Mouse (Mus musculus) T-helper 1 cell (primary cell): ENCODE results near the gene Ifnb1.
"Not testable (repeated sequence)": the region's sequence is repeated elsewhere in the genome, so short reads cannot be mapped to it uniquely, and the experiment has no call there.

Experiments
- in situ Hi-C: fragments of 300-600 bp; cut with MboI, MseI; formaldehyde crosslinking; loops from one replicate; pipeline ENCODE4 v1.15.1; 2025; ENCODE audit warnings: high pct_unique_total_duplicates

The Ifnb1 gene

DNA sequence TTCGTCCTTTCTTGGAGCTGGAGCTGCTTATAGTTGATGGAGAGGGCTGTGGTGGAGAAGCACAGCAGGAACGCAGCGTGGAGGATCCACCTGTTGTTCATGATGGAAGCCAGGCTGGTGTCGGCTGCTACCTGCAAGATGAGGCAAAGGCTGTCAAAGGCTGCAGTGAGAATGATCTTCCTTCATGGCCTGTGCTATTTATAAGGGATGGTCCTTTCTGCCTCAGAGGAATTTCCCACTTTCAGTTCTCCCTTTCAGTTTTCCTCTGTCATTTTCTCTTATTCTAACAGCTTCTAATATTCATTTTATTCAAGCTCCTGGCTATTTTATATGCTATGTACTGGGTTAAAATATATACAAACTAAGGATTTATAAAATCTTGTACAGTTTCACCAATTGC is at the start of gene Ifnb1:
Gene Ifnb1 (minus strand): TSS at position 101 of the 400 bp plus-strand sequence.
- in situ Hi-C loops, result no loop called here

DNA sequence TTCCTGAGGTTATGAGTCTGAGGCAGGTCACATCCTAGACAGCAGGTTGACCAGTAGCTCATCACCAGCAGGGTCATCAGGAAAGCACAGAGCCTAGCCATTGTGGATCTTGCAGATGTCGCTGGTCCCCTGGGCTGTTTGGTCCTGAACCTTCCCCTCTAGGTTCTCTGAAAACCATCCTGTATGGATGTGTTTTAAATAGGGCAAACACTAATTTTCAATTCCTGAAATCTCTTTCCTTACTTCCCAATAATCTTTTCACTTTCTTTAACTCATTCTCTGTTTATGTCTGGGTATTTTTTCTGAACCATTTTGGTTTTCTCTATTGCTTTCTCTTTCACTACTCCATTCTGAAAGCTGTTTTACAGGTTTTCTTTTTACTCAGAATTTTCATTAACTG is 49.1 kb upstream of the Ifnb1 start, which contains the start of gene Ifna14:
Gene Ifna14 (minus strand): TSS at position 101 of the 400 bp plus-strand sequence.
- in situ Hi-C loops, result no loop called here

DNA sequence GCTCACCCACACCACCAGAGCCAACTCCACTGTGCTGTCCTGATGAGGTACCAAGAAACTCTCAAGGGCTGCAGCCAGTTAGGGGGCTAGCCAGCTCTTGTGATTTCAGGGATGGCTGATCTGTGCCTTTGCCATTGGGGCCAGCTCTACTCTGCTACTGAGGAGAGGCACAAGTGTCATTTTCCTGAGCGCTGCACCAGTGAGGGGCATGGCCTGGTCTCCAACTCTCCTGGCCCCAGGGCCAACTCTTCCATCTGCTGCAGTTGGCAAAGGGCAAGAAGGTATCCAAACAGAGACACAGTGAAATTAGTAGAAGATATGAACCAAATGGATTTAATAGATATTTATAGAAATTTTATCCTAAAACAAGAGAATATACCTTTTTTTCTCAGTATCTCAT is 39.2 kb upstream of the Ifnb1 start:
- in situ Hi-C loops, result no loop called here

DNA sequence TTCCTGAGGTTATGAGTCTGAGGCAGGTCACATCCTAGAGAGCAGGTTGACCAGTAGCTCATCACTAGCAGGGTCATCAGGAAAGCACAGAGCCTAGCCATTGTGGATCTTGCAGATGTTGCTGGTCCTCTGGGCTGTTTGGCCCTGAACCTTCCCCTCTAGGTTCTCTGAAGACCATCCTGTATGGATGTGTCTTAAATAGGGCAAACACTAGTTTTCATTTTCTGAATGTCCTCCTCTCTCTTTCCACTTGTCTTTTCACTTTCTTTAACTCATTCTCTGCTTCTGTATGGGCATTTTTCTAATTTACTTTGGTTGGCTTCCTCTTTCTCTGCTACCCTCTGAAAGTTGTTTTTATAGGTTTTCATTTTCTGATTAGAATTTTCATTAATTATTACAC is 35.6 kb upstream of the Ifnb1 start, which contains the start of gene Ifna15:
Gene Ifna15 (minus strand): TSS at position 101 of the 400 bp plus-strand sequence.
- in situ Hi-C loops, result not testable (repeated sequence)

DNA sequence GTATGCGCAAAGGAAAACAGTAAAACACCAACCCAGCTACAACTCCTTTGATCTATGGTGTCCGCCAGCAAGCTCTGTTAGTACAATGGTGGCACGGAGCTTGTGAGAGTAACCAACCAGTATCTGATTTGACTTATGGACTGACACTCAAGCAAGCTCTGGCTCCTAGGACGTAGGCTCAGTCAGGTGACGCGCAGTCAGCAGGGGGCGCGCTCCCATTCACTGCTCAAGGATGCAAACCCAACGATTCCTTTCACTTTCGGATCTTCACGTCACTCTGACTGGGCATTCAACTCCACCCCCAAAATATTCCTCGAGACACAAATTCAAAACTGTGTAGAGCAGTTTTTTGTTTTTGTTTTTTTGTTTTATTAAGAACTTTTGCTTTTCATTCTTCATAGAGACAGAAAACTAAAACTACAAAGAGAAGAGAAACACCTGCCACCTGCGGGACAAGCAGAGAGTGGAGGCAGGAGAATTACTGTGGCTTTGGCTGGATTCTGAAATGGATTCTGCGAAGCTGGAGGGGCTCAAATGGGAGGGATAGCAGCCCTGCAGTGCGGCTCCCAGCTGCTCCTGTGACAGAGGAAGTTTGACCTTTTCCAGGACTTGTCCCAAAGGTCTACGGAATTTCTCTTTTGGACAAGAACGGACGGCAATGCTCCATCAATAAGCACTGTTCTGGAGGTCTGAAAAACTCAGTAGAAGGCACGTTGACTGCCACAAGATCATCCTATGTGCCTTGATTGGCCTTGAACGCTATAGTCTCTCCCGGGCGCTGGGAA is 27.8 kb upstream of the Ifnb1 start:
- in situ Hi-C loops, result loop anchor here (5.0 kb wide), 1 partner anchor 92 kb away; the partner anchor contains the start of gene Ifna13

DNA sequence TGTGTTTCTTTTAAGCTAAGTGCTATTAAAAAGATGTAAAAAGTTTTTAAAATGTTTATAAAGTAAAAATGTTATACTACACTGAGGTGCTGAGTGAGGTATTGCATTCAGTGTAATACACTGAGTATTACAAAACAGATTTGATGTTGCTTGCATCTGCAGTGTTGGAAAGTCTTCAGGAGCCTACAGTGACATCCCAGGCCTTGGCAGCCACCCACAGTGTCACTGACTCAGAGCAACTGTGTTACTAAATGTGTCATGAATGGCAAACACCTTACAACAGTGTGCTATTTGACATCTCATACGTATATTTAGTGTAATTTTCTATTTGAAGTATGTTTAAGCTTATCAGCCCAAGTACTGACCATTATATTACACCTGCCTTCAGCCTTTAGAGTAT is 25.4 kb upstream of the Ifnb1 start:
- in situ Hi-C loops, result loop anchor here (25.0 kb wide), 1 partner anchor 511 kb away; the partner anchor contains the start of gene Mllt3

DNA sequence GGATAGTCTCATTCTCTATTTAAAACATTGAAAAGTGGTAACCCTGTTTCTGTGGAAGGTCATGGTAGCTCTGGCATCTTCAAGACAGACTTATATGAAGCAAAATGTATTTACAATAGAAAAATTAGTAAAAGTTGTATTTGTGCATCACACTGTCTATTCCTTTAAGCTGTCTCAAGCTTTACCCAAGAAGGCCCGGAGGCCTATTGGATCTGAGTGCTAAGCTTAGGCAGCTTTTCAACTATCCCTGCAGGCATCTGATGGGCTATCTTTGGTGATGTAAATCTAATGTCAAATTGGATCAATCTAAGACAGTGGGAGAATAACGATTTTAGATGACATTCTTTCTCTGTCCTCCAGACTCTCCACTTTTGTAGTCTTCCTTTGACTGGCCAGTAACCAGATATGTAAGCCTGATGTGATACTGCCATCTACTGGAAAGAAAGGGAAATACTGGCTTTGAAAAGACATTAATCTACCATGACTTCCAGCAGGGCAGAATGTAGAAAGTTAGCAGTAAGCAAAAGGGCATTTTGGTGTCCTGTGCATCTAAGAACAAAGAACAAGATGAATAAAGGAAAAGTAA is 21.2 kb upstream of the Ifnb1 start:
- in situ Hi-C loops, result loop anchor here (25.0 kb wide), 1 partner anchor 506 kb away; the partner anchor contains the start of gene Mllt3

DNA sequence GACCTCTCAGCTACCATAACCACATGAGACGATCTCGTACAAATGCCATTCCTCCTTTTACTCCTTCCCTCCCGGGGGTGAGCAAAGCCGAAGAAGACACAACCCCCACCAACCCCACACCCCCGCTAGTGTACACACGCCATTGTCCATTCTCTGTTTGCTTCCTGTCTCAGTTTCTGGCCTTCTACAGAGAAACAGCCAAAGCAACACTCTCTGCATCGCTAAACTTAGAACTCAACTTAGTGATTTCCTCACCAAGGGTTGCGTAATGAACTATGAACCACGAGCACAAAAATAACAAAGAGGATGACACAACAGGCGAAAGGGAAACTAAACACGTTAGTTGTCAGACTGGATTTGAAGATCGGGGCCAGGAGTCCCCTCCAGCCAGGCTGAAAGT is 14.8 kb upstream of the Ifnb1 start:
- in situ Hi-C loops, result loop anchor here (10.0 to 25.0 kb wide), 3 partner anchors 363 to 663 kb away; partner anchors contain the start of gene Mllt3

DNA sequence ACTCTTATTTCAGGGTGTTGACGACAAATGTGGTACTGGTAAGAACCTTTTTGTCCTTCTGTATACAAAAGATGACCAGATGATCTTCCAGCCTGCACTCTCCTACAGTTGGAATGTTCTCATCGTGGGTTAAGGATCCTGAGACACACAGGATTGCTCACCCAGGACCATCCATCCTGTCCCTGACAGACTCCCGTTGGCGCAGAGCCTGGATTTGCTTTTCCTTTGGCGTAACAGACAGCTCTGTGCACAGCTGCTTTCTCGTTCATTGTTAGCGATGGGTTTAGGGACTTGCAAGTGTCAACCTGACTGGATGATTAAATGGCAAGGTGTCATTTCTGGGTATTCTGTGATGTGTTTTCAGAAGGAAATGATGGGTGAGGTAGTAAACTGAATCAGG is 14.1 kb upstream of the Ifnb1 start:
- in situ Hi-C loops, result loop anchor here (10.0 to 25.0 kb wide), 3 partner anchors 362 to 662 kb away; partner anchors contain the start of gene Mllt3

DNA sequence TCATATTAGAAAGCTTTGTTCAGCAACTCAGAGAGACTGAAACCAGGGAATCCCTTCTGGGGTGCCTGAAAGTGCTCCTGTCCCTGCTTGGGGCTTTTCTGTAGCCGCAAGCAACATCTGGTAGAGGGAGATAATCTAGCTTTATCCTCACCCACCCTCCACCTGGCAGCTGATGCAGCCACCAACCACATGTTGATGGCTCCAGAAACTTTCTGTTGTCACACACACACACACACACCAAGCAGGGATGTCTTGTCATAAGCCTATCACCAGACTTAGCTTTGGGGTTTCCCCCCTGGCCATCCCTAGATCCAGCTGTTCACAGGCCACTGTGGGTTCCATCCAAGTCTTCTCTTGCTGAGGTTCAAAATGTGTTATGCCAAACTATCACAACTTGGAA is 13.2 kb upstream of the Ifnb1 start:
- in situ Hi-C loops, result loop anchor here (10.0 to 25.0 kb wide), 3 partner anchors 361 to 661 kb away; partner anchors contain the start of gene Mllt3

DNA sequence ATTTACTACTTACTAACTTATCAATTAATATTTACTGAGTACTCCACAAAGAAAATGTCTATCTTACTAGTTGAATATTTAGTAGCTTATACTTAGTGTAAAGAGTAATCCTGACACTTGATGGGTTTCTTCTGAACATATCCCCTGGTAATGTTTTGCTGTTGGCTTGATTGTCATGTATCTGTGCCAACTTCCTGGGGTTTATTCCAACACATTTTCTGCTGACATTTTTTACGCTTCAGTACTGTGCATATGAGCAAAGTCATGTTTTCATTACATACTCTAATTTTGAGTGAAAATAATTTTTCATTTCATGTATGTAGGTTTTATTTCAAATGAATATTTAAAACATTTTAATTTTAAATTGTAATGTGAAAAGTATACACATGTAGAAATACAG is 12.3 kb upstream of the Ifnb1 start:
- in situ Hi-C loops, result loop anchor here (10.0 to 25.0 kb wide), 3 partner anchors 360 to 660 kb away; partner anchors contain the start of gene Mllt3

DNA sequence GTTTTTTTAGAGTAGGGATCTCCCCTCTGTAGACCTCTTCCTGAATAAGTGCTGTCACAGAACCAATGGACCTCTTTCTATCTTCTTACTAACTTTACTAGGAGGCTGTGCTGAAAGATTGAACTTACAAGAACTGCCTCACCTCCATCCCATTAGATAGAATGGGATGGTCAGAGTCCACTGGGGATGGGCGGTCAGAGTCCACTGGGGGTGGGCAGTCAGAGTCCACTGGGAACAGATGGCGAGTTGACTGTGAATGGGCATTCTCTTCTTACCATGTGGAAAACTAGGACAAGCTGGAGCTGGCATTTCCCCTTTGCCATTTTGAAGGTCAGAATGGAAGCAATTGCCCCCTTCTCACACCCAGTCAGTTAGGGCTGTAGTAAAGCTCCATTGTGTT is 10.9 kb upstream of the Ifnb1 start:
- in situ Hi-C loops, result loop anchor here (10.0 to 25.0 kb wide), 3 partner anchors 359 to 659 kb away; partner anchors contain the start of gene Mllt3

DNA sequence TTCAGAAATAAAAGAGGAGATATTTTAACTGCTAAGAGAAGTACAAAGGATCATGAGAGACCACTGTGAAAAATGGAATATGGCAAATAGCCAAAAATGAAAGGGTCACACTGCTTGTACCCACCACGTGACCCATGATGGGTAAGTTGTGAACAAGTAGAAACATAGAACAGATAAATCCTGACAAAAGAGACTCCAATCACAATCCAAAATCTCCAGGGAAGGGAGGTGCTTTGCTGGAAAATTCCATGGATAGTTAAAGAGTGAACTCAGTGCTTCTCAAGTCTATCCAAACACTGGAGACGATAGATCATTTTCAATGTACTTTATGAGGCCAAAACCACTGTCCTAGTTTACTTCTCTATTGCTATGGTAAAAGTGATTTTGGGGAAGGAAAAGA is 8.3 kb upstream of the Ifnb1 start:
- in situ Hi-C loops, result loop anchor here (10.0 to 25.0 kb wide), 3 partner anchors 356 to 656 kb away; partner anchors contain the start of gene Mllt3

DNA sequence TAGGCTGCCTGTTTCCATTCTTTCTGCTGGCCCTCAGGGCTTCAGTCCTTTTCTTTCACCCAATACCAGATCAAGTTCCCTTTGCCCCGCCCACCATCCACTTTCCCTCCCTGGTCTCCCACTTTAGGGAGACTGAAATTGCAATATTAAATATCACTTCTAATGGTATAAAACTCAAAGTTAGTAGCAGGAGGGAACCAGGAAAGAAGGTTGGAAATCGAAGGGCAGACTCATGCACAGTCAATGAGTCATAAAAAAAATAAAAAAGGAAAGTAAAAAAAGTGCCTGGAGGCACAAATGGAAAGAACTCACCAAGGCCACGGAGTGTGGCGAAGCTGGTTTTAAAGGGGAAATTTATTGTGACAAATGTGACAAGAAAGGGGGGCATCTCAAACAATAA is 7.7 kb upstream of the Ifnb1 start:
- in situ Hi-C loops, result loop anchor here (10.0 to 25.0 kb wide), 3 partner anchors 355 to 655 kb away; partner anchors contain the start of gene Mllt3

DNA sequence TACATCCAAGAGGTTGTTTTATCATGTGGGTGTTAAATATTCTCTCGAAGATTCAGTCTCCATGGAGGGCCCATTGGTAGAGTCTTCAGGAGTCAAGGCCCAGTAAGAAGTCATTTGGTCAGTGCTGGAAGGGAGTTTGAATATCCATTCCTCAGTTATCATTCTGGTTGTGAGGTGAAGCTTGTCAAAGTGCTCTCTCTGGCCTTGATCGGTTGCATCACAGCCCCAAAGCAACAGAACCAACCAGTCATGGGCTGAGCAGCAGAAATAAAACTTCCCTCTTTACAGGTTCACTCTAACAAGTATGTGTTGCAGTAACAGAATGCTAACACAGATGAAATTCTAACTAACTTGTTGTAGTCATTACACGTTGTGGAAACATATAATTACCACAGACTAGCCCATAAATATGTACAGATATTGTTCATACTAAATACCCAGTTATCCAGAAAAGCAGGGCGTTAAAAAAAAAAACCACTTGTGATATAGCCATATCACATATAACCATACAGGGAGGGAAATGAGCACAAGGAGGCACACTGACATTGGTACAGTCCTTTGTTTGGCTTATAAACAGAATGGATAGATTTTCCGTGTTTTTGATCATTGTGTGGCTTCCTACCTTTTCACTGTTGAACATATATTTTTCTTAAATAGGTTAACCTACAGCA is 3.9 kb upstream of the Ifnb1 start:
- in situ Hi-C loops, result loop anchor here (25.0 kb wide), 1 partner anchor 489 kb away; the partner anchor contains the start of gene Mllt3

DNA sequence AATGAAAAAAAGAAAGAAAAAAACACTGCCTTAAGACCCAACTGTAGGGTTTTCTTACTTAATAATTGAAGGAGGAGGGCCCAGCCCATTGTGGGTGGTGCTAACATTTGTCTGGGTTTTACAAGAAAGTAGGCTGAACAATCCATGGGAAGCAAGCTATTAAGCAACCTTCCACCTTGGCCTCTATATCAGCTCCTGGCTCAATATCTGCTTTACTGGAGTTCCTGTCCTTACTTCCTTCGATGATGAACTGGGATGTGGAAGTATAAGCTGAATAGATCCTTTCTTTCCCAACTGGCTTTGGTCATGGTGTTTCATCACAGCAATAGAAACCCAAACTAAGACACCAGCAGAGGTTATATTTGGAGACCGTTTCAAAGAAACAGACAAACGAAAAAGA is 2.8 kb upstream of the Ifnb1 start:
- in situ Hi-C loops, result loop anchor here (25.0 kb wide), 1 partner anchor 488 kb away; the partner anchor contains the start of gene Mllt3

DNA sequence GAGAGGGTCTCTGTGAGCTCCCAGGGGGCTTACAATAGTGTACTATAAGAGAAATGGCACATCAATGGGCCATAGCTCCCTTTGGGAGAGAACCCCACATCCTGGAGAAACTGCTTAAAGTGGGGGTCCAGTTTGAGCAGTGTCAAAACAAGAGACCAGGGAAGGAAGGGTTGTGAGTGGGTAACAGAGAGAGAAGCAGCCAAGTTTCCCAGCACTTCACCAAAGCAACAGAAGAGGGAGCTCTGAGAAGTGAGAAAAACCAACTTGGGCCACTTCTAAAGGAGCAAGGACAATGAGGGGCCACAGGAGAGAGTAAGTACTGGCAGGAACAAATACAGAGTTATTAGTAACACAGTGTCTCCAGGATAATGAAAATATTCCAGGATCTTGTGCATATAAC is 667 bp upstream of the Ifnb1 start:
- in situ Hi-C loops, result no loop called here

DNA sequence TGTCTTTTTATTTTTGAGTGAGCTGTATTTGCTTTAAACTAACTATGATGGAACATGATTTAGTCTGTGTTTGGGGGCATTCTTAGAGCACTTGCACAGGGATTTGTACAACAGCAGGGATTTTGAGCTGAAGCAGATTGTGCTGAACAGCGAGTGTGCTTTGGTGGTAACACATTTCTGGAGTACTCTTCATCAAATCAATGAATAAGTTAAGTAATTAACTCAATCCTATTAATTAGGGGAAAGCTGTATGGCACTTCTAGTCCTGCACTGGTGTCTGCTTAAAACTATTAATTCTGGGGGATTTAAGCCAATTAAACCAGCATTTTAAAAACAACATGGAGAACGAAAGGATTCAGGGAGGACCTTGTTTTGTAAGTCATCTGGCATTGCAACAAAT is 4.6 kb downstream of the Ifnb1 start:
- in situ Hi-C loops, result no loop called here

DNA sequence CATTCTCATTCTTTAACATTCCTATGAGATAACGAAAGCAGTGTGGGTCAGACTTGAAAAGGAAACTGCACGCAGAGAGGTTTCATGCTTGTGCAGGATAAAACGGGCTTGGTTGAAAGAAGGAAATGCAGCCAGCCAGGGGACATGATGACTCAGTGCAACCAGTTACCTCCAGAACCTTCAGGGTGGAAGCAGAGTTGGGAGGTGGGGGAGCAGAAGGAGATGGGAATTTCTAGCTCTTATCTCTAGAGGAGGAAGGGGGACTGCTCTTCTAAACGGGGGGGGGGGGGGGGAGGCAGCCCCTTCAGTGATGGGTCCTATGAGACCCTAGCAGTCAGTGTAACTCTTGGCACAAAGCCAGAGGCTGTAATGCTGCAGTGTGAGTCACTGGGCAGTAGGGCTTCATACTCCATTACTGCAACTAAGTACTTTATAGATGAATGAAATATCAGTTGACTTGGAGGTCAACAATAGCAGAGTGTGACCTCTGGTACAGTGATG is 6.8 kb downstream of the Ifnb1 start:
- in situ Hi-C loops, result no loop called here

DNA sequence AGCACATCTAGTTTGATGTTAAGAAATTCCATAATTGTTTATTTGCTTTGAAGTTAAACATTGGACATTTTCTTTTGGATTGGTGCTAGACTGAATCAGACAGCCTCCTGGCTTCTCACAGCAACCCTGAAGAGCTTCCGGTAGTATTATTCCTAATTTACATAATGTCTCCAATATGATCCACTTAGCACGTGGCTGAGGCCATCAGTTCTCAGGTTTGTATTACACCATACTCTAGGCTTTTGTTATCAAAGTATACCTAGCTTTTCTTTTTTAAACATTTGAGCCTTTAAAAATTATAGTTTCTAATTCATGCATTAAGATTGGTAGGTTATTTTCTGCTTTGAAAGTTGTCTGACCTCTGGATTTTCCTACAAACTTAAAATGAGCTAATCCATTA is 7.3 kb downstream of the Ifnb1 start:
- in situ Hi-C loops, result no loop called here

DNA sequence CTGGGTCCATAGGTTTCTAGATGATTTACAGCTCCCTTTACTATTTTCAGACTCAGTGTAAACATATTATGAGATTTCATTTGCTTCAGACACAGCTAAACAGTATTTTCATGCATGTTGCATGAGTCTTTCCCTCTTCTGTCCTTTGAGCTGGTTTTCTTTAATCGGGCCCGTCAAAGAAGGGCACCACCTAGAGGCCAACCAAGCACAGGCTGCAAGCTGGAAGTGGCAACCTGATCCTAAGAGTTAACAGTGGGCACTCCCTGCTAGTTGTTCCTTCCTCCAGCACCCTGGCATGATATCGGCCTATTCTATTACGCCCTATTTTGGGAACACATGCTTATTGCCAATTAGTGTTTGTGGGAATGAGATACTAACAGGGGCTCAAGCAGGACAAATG is 8.2 kb downstream of the Ifnb1 start:
- in situ Hi-C loops, result no loop called here
